In genomic region chr1:90750169-90750568, GRCm38 (mm10) we compare ENCODE assay signal across 7 mouse cellular contexts.
DNase-seq lines count a peak whose midpoint lies in the region; ATAC-seq and TF ChIP-seq lines count a peak whose summit lies in the region.

No protein-coding gene starts in this region.

- peak; percentile 14 for DNase-seq in retina, postnatal 1 day
- no peak for DNase-seq in retina, embryonic 14.5 days (ENCODE audit: low spot score)
- peak; percentile 70 for DNase-seq in gastrocnemius, adult 2 months
- DNase-seq in kidney, postnatal 10 days, result peak; percentile 60
- no peak for DNase-seq in left cerebral cortex, postnatal 25 days (ENCODE audit: low spot score in 2 of 2)
- no peak for DNase-seq in layer of hippocampus, postnatal 25 days (ENCODE audit: extremely low spot score in 1 of 2, low spot score in 1 of 2)

- no peak overlapping the region for H3K4me3 ChIP-seq in gastrocnemius, adult 2 months

- intact Hi-C loops in gastrocnemius, adult 2 months (cut with DNase I), result no loop called here
- intact Hi-C loops in left cerebral cortex, postnatal 25 days (cut with DNase I), result loop anchor here (5.0 kb wide), 1 partner anchor 87 kb away; no protein-coding TSS in a partner anchor

- H3K27ac ChIP-seq in gastrocnemius, adult 2 months, result peak overlapping the region; percentile 71

- TF ChIP-seq CTCF in gastrocnemius, adult 2 months (IDR thresholded peaks at IDR 0.05), result no peak

- ATAC-seq in inflammation-experienced regulatory T-cells, adult 6 months, result no peak

Comparison
In these comparisons a context has a peak if more than half of its experiments do, and no peak if none do; other contexts are left out.
1. DNase-seq: peak in retina, postnatal 1 day (single experiment), gastrocnemius, adult 2 months (single experiment) and kidney, postnatal 10 days (single experiment); none in retina, embryonic 14.5 days (single experiment), left cerebral cortex, postnatal 25 days (0 of 2) and layer of hippocampus, postnatal 25 days (0 of 2).